Mouse (Mus musculus) adrenal gland, postnatal 10 days (tissue): Measurements from ENCODE around the gene Gm7073. TPM values are rescaled to one million over a fixed set of nuclear protein-coding genes. Genes with fewer than 3 reads are reported as not detected.

Experiments used
- DNase-seq: peaks from one replicate; pipeline ENCODE4 v3.0.0; 2021; ENCODE audit warnings: mixed read lengths
- long read RNA-seq, 2 experiments: library from polyadenylated mRNA; stranded (forward); transcript quantifications; one replicate each; pipeline ENCODE4 v2.0.0; 2021
- total RNA-seq, 2 experiments: library from RNA; stranded (reverse); gene quantifications; 2 replicates each; pipeline ENCODE4 v1.2.3; 2021

The Gm7073 gene
- not detected for total RNA-seq
- long read RNA-seq, experiment 1 = 0 reads
- long read RNA-seq, experiment 2 = 0 reads

GRCm38 (mm10) chrX:60539149-60539548 lies at the start of gene Gm7073:
TSS of gene Gm7073 (minus strand) at chrX:60539249.
- DNase-seq = no peak

GRCm38 (mm10) chrX:60570539-60570938 lies 31.5 kb upstream of the Gm7073 start:
- DNase-seq = no peak

- DNase-seq = no peak
These were observed 30.0 kb upstream of the Gm7073 start for GRCm38 (mm10) chrX:60569047-60569446.

GRCm38 (mm10) chrX:60555242-60555641 lies 16.2 kb upstream of the Gm7073 start:
- no peak for DNase-seq

GRCm38 (mm10) chrX:60547444-60548304 lies 8.6 kb upstream of the Gm7073 start:
- DNase-seq = peak; percentile 63

GRCm38 (mm10) chrX:60547098-60547443 lies 8.0 kb upstream of the Gm7073 start:
- no peak for DNase-seq

GRCm38 (mm10) chrX:60545906-60546305 lies 6.9 kb upstream of the Gm7073 start:
- no peak for DNase-seq

GRCm38 (mm10) chrX:60545444-60545843 lies 6.4 kb upstream of the Gm7073 start:
- DNase-seq = no peak

- no peak for DNase-seq
These were observed 5.0 kb upstream of the Gm7073 start for GRCm38 (mm10) chrX:60544098-60544497.

GRCm38 (mm10) chrX:60542901-60543300 lies 3.9 kb upstream of the Gm7073 start:
- DNase-seq = no peak

GRCm38 (mm10) chrX:60503995-60504394 lies 35.1 kb downstream of the Gm7073 start:
- peak; percentile 52 for DNase-seq

GRCm38 (mm10) chrX:60497750-60498149 lies 41.3 kb downstream of the Gm7073 start:
- no peak for DNase-seq

GRCm38 (mm10) chrX:60495308-60495707 lies 43.7 kb downstream of the Gm7073 start:
- no peak for DNase-seq

GRCm38 (mm10) chrX:60463786-60464185 lies 75.3 kb downstream of the Gm7073 start:
- peak; percentile 5 for DNase-seq

- no peak for DNase-seq
These were observed 124.4 kb downstream of the Gm7073 start for GRCm38 (mm10) chrX:60414563-60415111.

GRCm38 (mm10) chrX:60405681-60406080 lies 133.4 kb downstream of the Gm7073 start:
- no peak for DNase-seq

GRCm38 (mm10) chrX:60404668-60405044 lies 134.4 kb downstream of the Gm7073 start:
- peak; percentile 89 for DNase-seq

GRCm38 (mm10) chrX:60403764-60404667 lies 135.0 kb downstream of the Gm7073 start:
- peak; percentile 83 for DNase-seq

- DNase-seq = peak; percentile 9
These were observed 135.8 kb downstream of the Gm7073 start for GRCm38 (mm10) chrX:60403062-60403763.

- DNase-seq = no peak
These were observed 144.8 kb downstream of the Gm7073 start for GRCm38 (mm10) chrX:60394292-60394691.

GRCm38 (mm10) chrX:60386852-60387251 lies 152.2 kb downstream of the Gm7073 start:
- DNase-seq = no peak
